Mouse (Mus musculus) liver, embryonic 16.5 days (tissue): ENCODE results near the gene Olfr1263. TPM values are rescaled to one million over a fixed set of nuclear protein-coding genes. Genes with fewer than 3 reads are reported as not detected.

ENCODE experiments used
- polyA plus RNA-seq: library from polyadenylated mRNA; unstranded; fragments of >200 nt; fragmentation: Nextera tagmentation; extraction: Ambion mirVana; gene quantifications from 2 replicates; pipeline ENCODE4 v1.2.1, GENCODE M21; 2015

Olfr1263 gene
- polyA plus RNA-seq, 1 experiment from 2014 or later = not detected

Other genes with a start within 250 kb of the Olfr1263 start
- gene Olfr1254, start 218.5 kb upstream of the Olfr1263 start, polyA plus RNA-seq = not detected in 2 replicates
- not detected in 2 replicates for gene Olfr1255, start 200.1 kb upstream of the Olfr1263 start, polyA plus RNA-seq
- gene Olfr1256, start 170.6 kb upstream of the Olfr1263 start, polyA plus RNA-seq = not detected in 2 replicates
- gene Olfr48, start 163.9 kb upstream of the Olfr1263 start, polyA plus RNA-seq = not detected in 2 replicates
- gene Olfr1257, start 133.7 kb upstream of the Olfr1263 start, polyA plus RNA-seq = not detected in 2 replicates
- gene Olfr1258, start 84.8 kb upstream of the Olfr1263 start, polyA plus RNA-seq = not detected in 2 replicates
- gene Olfr1259, start 63.5 kb upstream of the Olfr1263 start, polyA plus RNA-seq = not detected in 2 replicates
- not detected in 2 replicates for gene Olfr1260, start 37.8 kb upstream of the Olfr1263 start, polyA plus RNA-seq
- not detected in 2 replicates for gene Olfr1261, start 20.9 kb upstream of the Olfr1263 start, polyA plus RNA-seq
- not detected in 2 replicates for gene Olfr1262, start 12.0 kb upstream of the Olfr1263 start, polyA plus RNA-seq
- not detected in 2 replicates for gene Olfr1264, start 13.4 kb downstream of the Olfr1263 start, polyA plus RNA-seq
- gene Olfr1265, start 23.2 kb downstream of the Olfr1263 start, polyA plus RNA-seq = not detected in 2 replicates
- not detected in 2 replicates for gene Olfr140, start 51.5 kb downstream of the Olfr1263 start, polyA plus RNA-seq
- not detected in 2 replicates for gene Olfr1269, start 109.3 kb downstream of the Olfr1263 start, polyA plus RNA-seq
- not detected in 2 replicates for gene Olfr32, start 130.2 kb downstream of the Olfr1263 start, polyA plus RNA-seq
- not detected in 2 replicates for gene Olfr1270, start 141.0 kb downstream of the Olfr1263 start, polyA plus RNA-seq
- gene Olfr1506, start 212.4 kb downstream of the Olfr1263 start, polyA plus RNA-seq = 0.05 TPM in 1 of 2 replicates, not detected in the other
- gene Olfr142, start 245.5 kb downstream of the Olfr1263 start, polyA plus RNA-seq = not detected in 2 replicates